Mouse (Mus musculus): ENCODE measurements around the gene Id1.

Gene Id1

DNA sequence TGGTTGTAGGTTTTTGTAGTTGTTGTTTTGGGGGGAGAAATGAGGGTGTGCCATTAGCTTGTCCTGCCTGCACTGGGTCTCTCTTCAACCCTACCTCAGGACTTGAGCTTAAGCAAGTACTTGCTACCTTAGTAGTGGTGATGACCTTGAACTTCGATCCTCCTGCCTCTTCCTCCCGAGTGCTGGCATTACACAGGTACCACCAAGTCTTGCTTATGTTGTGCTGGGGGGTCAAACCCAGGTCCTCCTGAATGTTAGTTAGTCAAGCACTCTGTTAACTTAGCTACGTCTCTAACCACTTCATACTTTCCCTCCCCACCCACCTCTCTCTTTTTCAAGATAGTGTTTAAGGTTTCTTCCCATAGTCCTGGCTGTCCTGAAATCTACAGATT, 11.7 kb upstream of the Id1 start:
- no peak for DNase-seq (ENCODE audit: low spot score)

DNA sequence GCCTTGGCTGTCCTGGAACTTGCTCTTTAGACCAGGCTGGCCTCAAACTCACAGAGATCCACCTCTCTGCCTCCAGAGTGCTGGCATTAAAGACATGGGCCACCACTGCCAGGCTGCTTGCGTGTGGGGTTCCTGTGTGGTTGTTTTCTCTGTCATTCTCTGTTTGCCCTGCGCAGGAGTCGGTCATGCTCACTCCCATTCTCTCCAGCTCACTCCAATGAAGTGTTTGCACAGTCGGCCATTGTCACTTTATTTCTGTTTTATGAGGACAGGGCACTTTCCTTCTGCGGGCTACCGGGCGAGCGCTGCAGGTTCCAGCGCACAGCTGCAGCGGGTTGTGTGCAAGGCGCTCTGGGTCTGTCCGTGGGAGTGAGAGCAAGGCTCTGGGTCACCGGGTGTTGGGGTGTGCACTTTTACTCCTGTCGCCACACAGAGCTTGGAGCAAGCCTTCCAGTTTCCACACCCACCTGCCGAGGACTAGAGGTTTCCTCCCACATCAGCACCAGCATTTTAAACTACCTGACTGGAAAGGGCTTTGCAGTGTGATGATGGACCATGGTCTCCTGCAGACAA, 10.8 kb upstream of the Id1 start:
- no peak for DNase-seq (ENCODE audit: low spot score)

DNA sequence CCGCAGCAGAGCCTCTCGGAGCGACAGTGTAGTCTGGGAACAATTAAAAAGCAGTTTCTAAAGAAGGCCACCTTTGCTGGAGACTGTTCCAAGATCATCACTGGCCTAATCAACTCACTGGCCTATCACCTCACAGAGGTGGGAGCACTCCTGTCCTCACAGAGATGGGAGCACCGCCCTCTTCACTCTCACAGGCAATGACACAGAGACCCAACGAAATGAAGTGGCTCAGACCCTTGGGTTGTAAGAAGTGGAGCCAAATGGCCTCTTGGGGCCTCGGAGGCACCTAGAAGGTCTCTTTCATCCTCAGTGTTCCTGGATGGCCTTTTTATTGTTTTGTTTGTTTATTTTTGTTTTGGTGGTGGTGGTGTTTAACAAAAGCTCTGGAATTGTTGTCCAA, 9.8 kb upstream of the Id1 start:
- DNase-seq (ENCODE audit: low spot score): no peak

DNA sequence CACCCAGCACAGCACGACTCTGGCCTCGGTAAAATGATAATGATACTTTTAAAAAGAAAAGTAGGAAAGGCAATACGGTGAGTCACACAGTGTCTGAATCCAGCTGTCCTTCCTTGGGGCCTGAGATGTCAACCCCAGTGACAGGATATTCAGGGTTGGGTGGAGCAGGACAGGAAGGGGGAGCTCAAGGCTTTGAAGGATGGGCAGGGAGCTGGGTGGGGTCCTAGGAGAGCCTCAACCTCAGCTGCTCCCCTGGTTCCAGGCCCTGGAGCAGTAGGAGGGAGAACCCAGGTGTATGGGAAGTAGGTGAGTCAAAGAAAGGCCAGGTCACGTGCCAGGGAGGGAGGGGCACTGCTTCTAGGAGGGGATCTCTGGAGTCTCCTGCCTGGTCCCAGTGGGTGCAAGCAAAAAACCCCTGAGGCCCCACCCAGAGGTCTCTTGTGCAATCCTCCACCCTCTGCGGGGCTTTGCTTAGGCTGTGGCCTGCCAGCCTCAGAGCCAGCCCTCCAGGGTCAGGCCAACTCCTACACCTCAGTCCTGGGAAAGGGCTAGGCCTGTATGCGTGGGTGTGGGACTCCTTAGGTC, 9.2 kb upstream of the Id1 start:
- DNase-seq (ENCODE audit: low spot score): no peak

DNA sequence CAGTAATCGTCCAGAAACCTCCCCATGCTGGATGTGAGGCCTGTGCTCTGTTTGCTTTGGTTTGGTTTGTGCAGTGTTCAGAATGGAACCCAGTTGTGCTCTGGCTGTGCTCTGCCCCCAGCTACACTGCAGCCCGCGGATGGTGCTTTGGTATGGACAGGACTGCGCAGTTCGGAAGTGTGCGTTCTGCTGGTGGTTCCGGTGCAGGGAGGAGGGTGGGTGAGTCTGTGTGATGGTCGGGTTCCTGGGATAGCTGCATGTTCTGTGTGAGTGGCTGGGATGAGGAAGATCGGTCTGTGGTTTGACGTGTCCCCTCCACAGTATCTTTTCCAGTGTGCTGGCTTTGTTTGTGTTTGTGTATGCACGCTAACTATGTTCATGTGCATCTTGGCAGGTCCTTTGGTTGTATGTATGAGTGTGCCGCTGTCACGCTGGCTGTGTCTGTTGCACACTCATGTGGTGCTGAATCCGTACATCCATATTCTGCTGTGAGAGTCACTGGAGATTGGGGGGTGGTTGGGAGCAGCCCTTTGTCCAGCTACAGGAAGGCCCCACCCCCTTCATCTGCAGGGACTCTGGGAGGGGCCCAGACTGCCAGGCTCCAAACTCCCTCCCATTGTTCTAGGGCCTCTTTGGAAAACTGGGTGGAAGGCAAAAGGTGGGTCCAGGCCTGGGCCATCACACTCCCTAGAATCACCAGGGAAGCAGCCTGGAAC, 8.1 kb upstream of the Id1 start:
- no peak for DNase-seq (ENCODE audit: low spot score)

DNA sequence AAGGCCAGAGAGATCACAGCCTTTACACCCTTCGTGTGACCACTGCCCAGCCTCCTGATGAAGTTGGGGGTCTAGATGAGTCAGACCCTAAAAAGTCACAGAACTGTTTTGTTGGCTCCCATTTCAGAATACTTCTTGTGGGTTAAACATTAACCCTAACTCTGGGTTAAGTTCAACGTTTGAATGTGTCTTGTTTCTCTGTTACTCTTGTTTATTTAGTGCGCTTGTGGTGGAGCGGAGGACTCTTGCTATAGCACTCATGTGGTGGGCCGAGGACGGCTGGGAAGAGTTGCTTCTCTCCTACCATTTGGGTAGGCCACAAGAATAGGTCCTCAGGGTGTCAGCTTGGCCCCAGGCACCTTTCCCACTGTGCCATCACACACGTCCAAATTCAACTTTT, 7.5 kb upstream of the Id1 start:
- no peak for DNase-seq (ENCODE audit: low spot score)

DNA sequence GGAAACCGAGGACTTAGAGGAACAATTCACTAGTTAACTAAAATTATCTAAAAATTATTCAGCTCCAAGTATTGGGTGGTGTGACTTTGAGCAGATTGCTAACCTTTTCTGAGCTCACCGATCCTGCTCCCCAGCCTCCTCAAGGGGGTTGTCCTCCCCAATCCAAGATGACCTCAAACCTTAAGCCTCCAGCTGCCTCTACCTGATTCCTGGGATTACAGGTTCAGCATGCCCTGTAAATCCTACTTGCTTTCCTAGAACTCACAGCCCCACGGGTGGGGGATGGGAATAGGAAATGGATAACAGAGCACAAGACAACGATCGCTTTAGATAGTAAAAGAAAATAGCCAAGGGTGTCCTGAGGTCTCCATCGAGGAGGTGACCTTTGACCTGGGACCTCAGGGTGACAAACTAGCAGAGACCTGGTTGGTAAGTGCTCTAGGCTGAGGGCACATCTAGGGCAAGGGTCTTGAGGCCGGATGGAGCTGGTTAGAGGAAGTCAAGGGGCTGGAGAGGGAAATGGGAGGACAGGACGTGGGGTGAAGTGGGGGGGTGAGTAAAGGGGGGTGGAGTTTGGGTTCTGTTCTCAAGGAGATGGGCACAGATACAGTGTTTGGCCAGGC, 6.9 kb upstream of the Id1 start:
- no peak for DNase-seq (ENCODE audit: low spot score)

DNA sequence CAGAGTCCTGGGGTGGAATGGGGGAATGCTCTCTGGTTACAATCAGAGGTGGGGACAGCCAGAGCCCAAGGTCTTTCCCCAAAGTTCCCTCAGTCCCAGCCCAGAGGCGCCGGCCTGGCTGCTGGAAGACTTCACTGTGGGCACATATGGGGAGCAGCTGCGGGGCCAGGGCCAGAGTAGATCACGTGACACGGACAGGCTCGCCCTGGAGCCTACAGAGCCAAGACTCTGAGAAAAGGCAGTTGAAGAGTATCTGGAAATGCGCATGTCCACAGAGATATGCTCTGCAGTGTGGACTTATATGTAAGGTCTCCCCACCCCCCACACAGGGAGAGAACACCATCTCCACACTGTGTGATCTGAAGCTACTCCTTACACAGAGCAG, 6.4 kb upstream of the Id1 start:
- DNase-seq (ENCODE audit: low spot score): peak; percentile 80

DNA sequence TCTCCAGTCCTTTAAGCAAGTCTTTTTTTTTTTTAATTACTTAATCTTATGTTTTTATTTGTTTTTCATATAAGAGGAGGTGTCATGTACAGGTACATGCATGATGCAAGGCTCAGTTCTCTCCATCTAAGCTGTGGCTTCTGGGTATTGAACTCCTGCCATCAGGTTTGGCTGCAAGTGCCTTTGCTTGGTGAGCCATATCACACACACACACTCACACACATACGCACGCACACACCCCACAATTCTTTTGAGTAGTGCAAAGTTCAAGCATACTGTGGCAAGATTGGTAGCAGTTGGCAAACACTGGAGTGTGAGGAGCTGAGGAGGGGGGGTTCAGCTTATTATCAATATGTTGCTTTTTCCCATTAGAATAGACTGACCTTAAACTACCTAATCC, 2.9 kb upstream of the Id1 start:
- DNase-seq (ENCODE audit: low spot score): no peak

DNA sequence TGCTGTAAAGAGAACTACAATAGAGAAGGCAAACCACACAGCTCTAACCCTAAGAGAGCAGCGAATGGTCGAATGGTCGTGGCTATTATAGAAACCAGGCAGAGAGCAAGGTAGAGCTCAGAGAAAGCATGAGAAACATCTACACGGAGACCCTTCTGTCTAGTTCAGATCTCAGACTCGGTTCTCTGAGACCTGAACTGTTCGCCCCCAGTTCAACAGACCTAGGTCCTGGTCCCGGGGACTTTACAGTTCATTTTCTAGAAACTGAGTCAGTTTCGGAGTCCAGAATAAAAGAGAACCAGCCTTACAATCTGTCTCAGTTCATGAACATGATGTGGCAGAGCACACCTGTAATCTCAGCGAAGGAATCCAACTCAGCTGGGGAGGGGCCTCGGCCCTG, 1.6 kb upstream of the Id1 start:
- no peak for DNase-seq (ENCODE audit: low spot score)

DNA sequence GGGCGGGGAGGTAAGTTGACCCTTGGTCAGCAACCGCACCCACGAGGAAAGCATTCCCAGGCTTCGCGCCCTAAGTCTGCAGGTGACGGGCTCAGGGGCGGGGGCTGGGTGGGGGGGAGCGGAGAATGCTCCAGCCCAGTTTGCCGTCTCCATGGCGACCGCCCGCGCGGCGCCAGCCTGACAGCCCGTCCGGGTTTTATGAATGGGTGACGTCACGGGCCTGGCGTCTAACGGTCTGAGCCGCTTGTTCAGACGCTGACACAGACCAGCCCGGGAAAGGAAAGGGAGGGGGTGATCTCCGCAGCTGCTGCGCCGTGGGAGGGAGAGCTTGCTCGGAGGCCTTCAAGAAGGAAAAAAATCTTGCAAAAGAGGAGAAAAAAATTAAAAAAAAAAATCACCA, 1.1 kb upstream of the Id1 start:
- DNase-seq (ENCODE audit: low spot score): peak; percentile 96

DNA sequence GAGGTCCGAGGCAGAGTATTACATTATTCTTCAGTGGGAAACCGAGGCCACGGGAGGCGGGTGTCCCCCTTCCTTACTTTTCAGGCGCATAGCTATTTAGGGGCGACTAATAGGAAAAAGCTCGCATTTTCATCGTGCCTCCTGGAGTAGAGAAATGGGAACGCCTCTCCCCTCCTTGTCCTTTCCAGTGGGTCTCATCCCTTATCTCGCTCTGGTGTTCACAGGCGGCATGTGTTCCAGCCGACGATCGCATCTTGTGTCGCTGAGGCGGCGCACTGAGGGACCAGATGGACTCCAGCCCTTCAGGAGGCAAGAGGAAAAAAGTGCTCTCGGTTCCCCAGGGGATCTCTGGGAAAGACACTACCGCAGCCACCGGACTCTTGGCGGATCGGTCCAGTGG, 697 bp downstream of the Id1 start:
- no peak for DNase-seq (ENCODE audit: low spot score)

DNA sequence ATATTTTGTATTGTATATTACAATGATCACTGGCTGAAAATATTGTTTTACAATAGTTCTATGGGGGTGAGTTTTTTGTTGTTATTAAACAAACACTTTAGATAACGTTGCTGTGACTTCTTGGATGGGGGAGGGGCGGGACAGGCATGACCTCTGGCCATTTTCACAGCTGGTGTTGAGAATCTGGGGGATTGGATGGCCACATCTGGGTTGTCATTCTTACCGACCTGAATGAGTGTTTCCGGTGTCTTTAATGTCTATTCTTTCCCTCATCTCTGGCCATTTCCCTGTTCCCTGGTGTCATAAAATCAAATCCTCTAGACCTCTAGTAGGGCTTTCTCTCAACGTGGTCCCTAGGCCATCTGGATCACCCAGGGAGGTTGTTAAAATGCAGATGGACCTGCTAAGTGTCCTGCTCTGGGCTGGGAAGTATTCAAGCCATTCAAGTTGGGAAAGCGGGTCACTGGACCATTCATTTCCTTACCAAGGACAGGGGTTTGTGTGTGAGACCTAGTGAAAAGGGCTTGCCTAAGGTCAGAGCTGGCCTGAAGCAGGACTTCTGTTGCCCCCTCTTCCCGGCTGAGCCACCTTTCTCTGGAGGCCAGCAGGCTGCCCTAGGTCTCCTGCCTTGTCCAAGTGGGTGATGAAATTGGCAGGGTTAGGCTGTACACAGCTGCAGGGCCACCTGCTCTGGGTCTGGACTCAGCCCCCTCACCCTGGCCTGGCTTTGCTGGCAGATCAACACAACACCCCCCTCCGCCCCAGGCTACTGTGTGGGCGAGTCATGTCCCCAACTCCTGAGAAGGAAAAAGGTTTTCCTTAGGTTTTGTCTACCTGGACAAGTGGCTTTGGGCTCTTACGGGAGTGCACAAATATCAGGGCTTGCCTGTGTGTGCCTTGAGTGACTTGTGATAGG, 1.5 kb downstream of the Id1 start:
- DNase-seq (ENCODE audit: low spot score): no peak

DNA sequence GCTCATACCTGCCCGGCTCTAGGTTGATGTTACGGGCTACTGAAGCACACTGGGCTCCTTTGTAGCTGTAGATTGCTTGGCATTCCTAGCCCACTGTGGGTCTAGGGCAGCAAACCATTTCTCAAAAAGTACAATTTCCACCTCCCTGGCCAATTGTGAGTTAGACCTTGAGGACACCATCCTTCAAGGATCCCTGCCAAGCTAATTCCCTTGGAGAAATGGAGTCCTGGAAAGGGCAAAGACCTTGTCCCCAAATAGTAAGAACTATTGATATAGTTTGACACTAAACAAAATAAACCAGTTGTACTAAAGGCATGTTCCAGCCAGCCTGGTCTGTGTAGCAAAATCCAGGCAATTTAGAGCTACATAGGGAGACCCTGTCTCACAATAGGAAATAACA, 2.3 kb downstream of the Id1 start:
- DNase-seq (ENCODE audit: low spot score): no peak

DNA sequence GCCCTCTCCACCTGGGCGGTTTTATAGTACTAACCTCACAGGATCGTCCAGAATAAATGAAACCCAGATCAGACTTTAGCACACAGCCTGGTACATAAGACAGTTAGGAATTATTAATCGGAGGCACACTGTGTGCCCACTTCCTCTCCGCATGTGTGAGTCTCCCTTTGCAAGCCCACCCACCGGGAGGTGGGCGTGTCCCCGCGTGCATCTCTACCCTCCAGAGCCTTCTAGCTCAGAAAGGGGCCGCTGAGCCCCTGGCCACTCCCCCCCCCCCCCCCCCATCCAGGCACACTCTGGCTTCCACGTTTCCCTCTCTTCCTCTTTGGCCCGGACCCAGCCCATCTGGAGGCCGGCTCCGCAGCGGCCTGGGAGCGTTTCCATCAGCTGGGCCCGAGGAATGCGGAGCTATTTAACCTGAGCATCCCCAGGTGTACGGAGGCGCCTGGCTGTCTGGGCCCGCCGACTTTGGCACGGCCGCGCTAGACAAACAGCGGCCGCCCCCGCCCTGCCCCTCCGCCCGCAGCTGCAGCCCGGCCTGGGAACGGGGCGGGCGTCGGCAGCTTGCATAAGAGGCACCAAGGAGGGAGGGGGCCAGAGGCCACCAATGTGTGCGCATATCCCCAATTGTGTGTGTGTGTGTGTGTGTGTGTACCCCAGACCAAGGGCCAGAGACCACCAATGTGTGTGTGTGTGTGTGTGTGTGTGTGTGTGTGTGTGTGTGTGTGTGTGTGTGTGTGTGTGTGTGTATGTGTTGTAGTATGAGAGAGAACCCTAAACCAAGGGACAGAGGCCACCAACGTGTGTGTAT, 3.2 kb downstream of the Id1 start:
- peak; percentile 84 for DNase-seq (ENCODE audit: low spot score)

DNA sequence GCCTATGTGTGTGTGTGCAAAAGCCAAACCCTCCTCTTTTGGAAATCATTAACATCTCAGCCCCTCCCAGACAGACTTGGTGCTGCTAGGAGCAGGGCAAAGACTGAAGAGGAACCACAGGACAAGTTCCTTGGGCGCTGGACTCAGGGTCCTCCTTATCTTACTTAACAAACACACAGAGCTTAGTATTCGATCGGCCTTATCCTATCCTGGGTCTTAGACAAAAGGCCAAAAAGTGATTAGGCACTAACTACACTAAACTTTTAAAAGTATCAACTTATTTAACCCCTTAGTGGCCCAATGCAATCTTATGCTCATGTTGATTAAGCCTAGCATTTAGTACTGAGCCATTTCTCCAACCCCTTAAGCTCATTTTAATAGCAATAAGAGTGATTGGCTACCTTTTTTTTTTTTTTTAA, 3.8 kb downstream of the Id1 start:
- no peak for DNase-seq (ENCODE audit: low spot score)

DNA sequence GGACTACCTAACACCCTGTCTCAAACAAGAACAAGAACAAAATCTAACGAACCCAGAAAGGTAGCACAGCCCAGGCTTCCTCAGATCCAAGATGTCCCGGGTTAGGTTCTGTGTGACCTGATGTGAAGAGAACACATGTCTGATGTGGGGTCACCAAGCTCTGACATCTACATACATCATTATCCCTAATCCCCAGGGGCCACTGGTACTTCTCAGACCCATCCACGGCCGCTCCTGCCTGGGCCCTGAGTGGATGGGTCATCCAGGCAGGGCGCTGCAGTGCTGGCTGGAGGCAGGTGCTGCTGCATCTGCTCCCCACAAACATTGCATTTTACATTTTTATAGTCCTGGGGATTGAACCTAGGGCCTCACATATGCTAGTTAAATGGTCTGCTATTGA, 4.4 kb downstream of the Id1 start:
- DNase-seq (ENCODE audit: low spot score): no peak

DNA sequence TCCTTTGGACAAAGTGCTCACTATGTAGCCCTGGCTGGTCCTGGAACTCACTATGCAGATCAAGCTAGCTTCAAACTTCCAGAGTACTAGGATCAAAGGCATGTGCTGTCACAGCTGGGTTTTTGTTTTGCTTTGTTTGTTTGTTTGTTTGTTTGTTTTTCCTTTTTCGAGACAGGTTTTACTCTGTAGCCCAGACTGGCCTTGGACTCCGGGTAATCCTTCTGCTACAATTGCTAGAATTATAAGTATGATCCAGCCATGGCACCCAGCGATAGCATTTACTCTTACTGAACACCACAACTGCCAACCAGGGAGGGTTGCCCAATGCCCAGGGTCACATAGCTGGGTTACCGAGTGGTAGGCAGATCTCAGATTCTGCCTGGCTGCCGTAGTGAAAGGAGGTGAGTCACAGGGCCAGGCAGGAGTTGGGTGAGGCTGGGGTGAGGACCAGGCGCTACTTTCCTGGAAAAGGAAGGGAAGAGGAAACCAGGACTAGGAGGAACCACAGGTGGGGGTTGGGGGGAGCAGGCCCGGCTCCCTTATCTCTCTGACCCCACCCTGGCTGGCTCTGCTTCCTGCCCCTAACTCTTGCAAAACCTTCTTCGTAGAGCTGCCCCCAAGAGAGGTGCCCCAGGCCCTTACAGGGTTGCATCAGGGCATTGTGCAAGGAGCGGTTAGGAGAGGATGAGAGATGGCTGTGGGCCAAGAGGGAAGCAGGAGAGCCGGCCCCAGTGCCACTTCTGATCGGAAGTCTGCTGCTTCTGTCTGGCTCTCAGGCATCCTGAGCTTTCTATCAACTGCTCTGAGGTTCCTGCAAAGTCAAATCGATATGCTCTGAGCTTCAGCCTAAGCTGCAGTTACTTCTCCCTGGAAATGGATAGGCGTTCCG, 5.3 kb downstream of the Id1 start:
- peak; percentile 75 for DNase-seq (ENCODE audit: low spot score)

DNA sequence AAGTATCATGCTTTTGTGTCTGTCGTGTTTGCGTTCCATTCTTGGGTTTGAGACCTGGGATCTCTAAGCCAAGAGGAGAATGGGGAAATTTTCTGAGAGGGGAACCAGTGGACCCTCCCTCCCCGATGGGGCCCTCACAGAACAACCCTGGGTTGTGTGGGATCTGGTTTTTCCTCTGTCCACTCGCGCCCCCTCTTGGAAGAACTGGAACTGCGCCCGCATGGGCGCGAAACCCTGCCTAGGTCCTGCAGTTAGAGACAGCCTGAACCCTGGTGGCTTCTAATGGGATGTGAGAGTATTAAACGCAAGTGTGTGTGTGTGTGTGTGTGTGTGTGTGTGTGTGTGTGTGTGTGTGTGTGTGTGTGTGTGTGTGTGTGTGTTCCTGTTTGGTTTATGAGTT, 6.4 kb downstream of the Id1 start:
- peak; percentile 91 for DNase-seq (ENCODE audit: low spot score)

DNA sequence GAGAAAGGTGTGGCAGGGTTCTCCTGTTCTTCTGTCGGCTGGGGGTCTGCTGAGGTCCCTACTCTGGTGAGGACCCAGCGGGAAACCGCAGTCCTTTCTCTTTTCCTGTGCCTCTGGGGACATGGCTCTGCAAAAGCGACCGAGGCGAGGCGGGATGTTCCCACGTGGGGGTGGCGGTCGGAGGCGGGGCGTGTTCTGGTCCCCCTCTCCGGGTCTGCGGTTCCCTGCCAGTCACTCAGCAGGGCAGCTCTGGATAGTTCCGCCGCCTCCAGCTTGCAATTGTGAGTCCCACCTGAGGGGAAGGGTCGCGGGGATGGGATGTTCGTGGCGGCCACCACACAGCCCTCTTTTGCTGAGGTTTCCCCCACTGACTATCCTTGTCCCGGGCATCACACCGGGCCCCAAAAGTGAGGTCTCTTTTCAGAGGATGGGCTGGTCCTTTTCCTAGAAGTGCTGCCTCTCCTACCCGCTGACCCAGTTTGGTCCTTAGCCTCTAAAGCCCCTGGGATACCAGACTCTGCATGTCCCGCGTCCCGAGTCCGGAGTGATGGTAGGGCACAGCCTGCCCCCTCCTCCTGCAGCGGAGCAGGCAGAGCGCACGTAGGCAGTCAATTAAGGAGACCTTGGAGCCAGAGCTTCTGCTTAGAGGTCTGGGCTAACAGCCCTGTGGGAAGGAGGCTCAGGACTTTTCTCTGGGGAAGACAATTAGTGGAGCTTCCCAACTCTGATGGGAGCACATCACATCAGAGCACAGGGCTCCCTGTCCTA, 18.1 kb downstream of the Id1 start, which contains the start of gene Cox4i2:
TSS of gene Cox4i2 (plus strand) at position 230 of the 768 bp plus-strand sequence.
- DNase-seq (ENCODE audit: low spot score): no peak

All from testis, postnatal 10 days (tissue).